Mouse (Mus musculus) myocyte (in vitro differentiated cells): ENCODE measurements at regions not wholly inside any gene's neighbourhood (a gene's known extent, or its start where the extent isn't known, plus 50 kb on each side); places are given as distances from the start of the nearest gene placed in this dataset.

Experiments
- MYOG ChIP-seq, 3 experiments: IDR thresholded peaks; one replicate each; pipeline ENCODE4 v1.6.1; 2011; ENCODE audit warnings: control low read depth in 2 of 3, low read depth in 2 of 3, mild to moderate bottlenecking in 2 of 3; ENCODE audit not compliant: insufficient read length in 2 of 3, control insufficient read depth in 1 of 3, insufficient read depth in 1 of 3
- POLR2AphosphoS2 ChIP-seq: IDR thresholded peaks from one replicate; pipeline ENCODE4 v1.6.1; 2011; ENCODE audit warnings: low read depth, control low read depth; ENCODE audit not compliant: insufficient read length
- USF1 ChIP-seq: IDR thresholded peaks from one replicate; pipeline ENCODE4 v1.6.1; 2011; ENCODE audit warnings: low read depth, mild to moderate bottlenecking, control low read depth, moderate library complexity

GRCm38 (mm10) chr11:40546596-40546995 is 148.4 kb downstream of the Mat2b start:
- TF ChIP-seq POLR2AphosphoS2 (no peak), USF1 (no peak), MYOG (IDR thresholded peaks at IDR 0.05; ENCODE audit: control insufficient read depth in 1 of 3, insufficient read depth in 1 of 3, insufficient read length in 2 of 3, low read depth in 2 of 3) (no peak)
